Mouse (Mus musculus): ENCODE results near the gene Adamtsl4. TPM values are rescaled to one million over a fixed set of nuclear protein-coding genes. Genes with fewer than 3 reads are reported as not detected.

Gene Adamtsl4
- polyA plus RNA-seq, 1 experiment: 3.1 TPM

DNA sequence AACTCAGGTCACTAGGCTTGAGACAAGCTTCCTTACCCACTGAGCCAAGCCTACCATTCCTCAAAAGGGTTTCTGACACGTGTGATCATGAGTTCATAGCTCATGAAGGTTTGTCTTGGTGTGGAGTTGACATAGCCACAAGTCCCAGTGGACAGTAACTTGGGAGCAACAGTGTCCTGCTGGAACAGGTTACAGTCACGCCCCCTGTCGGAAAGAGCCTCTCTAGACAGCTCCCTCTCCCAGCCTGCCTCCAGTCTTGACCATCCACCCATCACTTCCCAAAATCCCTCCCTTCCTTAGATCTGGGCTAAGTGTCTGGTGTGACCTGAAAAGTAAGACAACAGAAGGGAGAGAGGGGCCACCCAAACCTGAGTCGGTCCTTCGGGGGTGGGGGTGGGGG lies 4.8 kb downstream of the Adamtsl4 start:
- Histone ChIP-seq H3K36me3 (ENCODE audit: control insufficient read depth, insufficient read depth) (no peaks in the 10 kb centered on the region), H3ac (ENCODE audit: control insufficient read depth, insufficient read length, low read depth) (no peak overlapping the region), H3K79me2 (ENCODE audit: control insufficient read depth, insufficient read depth) (peaks cover 5% of the 10 kb centered on the region), H3K4me3 (ENCODE audit: insufficient read depth, poor library complexity, severe bottlenecking) (no peak overlapping the region), H3K27me3 (ENCODE audit: control insufficient read depth, insufficient read depth, insufficient read length) (no peaks in the 10 kb centered on the region), H3K79me3 (ENCODE audit: low read depth) (peaks cover 2% of the 10 kb centered on the region)
- TF ChIP-seq FOSL1 (IDR thresholded peaks at IDR 0.05; ENCODE audit: insufficient read depth, low read length, poor library complexity, severe bottlenecking) (no peak), CEBPB (IDR thresholded peaks at IDR 0.05; ENCODE audit: low read depth) (no peak), MYOG (IDR thresholded peaks at IDR 0.05; ENCODE audit: control insufficient read depth, extremely low read depth, insufficient read length) (no peak), USF1 (IDR thresholded peaks at IDR 0.05; ENCODE audit: low read depth) (no peak), MAX (IDR thresholded peaks at IDR 0.05) (no peak), CTCF (IDR thresholded peaks at IDR 0.05; ENCODE audit: control insufficient read depth, insufficient read depth, insufficient read length) (no peak), MYOD1 (IDR thresholded peaks at IDR 0.05; ENCODE audit: control insufficient read depth, insufficient read length, low read depth) (no peak)

DNA sequence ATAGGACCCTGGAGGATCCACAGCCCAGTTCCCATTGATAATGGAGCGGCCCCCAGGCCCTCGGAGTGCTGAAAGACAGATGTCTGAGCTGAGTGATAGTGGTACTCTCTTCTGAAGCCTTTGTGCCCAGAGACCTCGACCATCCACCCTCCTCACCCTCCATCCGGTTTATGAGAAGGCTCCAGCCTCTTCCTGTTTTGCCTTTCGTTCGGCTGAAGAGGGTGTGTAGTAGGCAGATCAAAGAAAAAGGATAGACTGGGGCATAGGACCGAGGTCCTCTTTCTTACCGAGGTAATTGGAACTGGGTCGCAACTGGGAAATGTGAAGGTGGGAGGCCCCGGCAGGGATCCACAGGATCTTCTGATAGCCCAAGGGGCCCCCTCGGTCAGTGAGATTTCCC lies 6.4 kb downstream of the Adamtsl4 start:
- Histone ChIP-seq H3K4me3 (ENCODE audit: insufficient read depth, poor library complexity, severe bottlenecking) (no peak overlapping the region), H3K79me2 (ENCODE audit: control insufficient read depth, insufficient read depth) (peaks cover 16% of the 10 kb centered on the region)

DNA sequence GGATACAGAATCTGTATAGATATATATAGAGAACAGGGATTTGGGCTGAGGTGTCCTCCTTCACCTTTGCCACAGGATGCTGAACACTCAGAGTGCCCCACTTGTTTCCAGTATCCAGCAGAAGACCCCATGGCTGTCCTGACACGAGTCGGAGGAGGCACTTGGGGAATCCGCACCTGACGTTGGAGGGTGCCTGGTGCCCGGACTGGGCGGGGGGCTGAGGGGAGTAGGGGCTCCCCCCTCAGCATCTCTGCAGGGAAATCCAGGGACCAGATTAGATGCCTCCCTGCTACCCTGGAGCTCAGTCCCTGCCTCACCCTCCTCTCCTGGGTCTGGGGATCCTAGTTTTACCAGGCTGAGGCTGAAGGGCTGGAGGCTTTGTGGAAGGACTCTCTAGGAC lies 7.0 kb downstream of the Adamtsl4 start:
- H3K79me3 ChIP-seq (ENCODE audit: low read depth): no peaks in the 10 kb centered on the region
- H3K79me2 ChIP-seq (ENCODE audit: control insufficient read depth, insufficient read depth): peaks cover 20% of the 10 kb centered on the region
- no peak overlapping the region for H3K4me3 ChIP-seq (ENCODE audit: insufficient read depth, poor library complexity, severe bottlenecking)
- peaks cover 7% of the 10 kb centered on the region for H3K36me3 ChIP-seq (ENCODE audit: control insufficient read depth, insufficient read depth)
- TF ChIP-seq MYOG (IDR thresholded peaks at IDR 0.05; ENCODE audit: control insufficient read depth, extremely low read depth, insufficient read length): no peak
- no peak for TF ChIP-seq FOSL1 (IDR thresholded peaks at IDR 0.05; ENCODE audit: insufficient read depth, low read length, poor library complexity, severe bottlenecking)
- no peak for TF ChIP-seq MYOD1 (IDR thresholded peaks at IDR 0.05; ENCODE audit: control insufficient read depth, insufficient read length, low read depth)
- no peak for TF ChIP-seq CEBPB (IDR thresholded peaks at IDR 0.05; ENCODE audit: low read depth)
- TF ChIP-seq MAX (IDR thresholded peaks at IDR 0.05): no peak
- H3ac ChIP-seq (ENCODE audit: control insufficient read depth, insufficient read length, low read depth): no peak overlapping the region
- no peaks in the 10 kb centered on the region for H3K27me3 ChIP-seq (ENCODE audit: control insufficient read depth, insufficient read depth, insufficient read length)

More for the DNA sequence above, 6.4 kb downstream of the Adamtsl4 start:
- Histone ChIP-seq H3K79me3 (ENCODE audit: low read depth) (peaks cover under 1% of the 10 kb centered on the region), H3K36me3 (ENCODE audit: control insufficient read depth, insufficient read depth) (peaks cover 7% of the 10 kb centered on the region), H3ac (ENCODE audit: control insufficient read depth, insufficient read length, low read depth) (no peak overlapping the region), H3K27me3 (ENCODE audit: control insufficient read depth, insufficient read depth, insufficient read length) (no peaks in the 10 kb centered on the region)
- TF ChIP-seq CTCF (IDR thresholded peaks at IDR 0.05; ENCODE audit: control insufficient read depth, insufficient read depth, insufficient read length): no peak
- TF ChIP-seq CEBPB (IDR thresholded peaks at IDR 0.05; ENCODE audit: low read depth): no peak
- TF ChIP-seq USF1 (IDR thresholded peaks at IDR 0.05; ENCODE audit: low read depth): no peak
- TF ChIP-seq FOSL1 (IDR thresholded peaks at IDR 0.05; ENCODE audit: insufficient read depth, low read length, poor library complexity, severe bottlenecking): no peak
- TF ChIP-seq MAX (IDR thresholded peaks at IDR 0.05): no peak
- no peak for TF ChIP-seq MYOG (IDR thresholded peaks at IDR 0.05; ENCODE audit: control insufficient read depth, extremely low read depth, insufficient read length)
- no peak for TF ChIP-seq MYOD1 (IDR thresholded peaks at IDR 0.05; ENCODE audit: control insufficient read depth, insufficient read length, low read depth)

DNA sequence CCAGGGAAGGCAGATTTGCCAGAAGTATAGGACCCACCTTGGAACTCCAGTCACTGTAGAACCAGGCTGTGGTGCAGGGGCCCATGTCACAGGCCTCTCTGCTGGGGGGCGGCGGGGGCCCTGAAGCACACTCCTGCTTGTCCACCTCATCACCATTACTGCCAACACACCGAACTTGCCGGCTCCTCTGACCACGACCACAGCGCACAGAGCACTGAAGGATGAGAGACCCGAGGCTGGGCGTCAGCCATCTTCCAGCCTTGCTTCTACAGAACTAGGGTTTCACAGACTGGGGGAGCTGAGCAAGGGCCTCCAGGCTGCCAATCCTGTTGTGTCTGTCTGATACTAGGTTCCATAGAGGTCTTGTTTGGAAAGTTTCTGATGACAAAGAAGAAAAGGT lies 8.2 kb downstream of the Adamtsl4 start:
- no peaks in the 10 kb centered on the region for H3K79me3 ChIP-seq (ENCODE audit: low read depth)
- H3K36me3 ChIP-seq (ENCODE audit: control insufficient read depth, insufficient read depth): peaks cover 7% of the 10 kb centered on the region
- TF ChIP-seq MYOD1 (IDR thresholded peaks at IDR 0.05; ENCODE audit: control insufficient read depth, insufficient read length, low read depth) (no peak), MYOG (IDR thresholded peaks at IDR 0.05; ENCODE audit: control insufficient read depth, extremely low read depth, insufficient read length) (no peak)
- H3K4me3 ChIP-seq (ENCODE audit: insufficient read depth, poor library complexity, severe bottlenecking): no peak overlapping the region
- H3K79me2 ChIP-seq (ENCODE audit: control insufficient read depth, insufficient read depth): peaks cover 22% of the 10 kb centered on the region
- H3K27me3 ChIP-seq (ENCODE audit: control insufficient read depth, insufficient read depth, insufficient read length): no peaks in the 10 kb centered on the region
- no peak overlapping the region for H3ac ChIP-seq (ENCODE audit: control insufficient read depth, insufficient read length, low read depth)

DNA sequence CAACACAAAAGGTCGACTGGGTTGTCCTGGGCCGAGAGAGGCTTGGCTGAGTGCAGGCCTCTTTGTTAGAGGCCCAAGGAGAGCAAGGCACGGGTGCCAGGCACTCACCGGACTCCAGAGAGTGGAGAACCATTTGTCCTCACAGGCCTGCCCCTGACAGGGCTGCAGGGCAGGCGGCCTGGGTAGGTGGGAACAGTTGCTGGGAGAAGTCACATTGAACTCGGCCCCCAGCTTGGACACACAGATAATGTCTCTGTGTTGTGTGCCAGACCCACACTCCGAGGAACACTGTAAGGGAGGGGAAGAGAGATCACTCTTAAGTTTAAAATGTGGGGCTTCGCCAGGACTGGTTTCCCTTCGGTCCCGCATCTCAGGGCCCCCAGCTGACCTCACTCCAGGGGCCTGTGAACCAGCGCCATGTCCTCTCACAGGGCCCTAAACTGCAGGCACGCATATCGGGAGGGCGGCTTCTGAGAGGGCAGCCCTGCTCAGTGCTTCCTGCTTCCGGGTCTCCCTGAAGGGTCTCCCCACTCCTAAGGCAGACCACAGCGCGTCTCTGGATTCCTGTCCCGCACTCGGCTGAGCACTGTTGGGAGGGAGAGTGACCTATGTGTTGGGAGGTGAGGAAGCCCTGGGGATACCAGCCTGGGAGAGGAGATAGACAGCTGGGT lies 10.2 kb downstream of the Adamtsl4 start:
- Histone ChIP-seq H3ac (ENCODE audit: control insufficient read depth, insufficient read length, low read depth) (no peak overlapping the region), H3K4me3 (ENCODE audit: insufficient read depth, poor library complexity, severe bottlenecking) (no peak overlapping the region), H3K79me3 (ENCODE audit: low read depth) (peaks cover 7% of the 10 kb centered on the region), H3K79me2 (ENCODE audit: control insufficient read depth, insufficient read depth) (peaks cover 42% of the 10 kb centered on the region), H3K27me3 (ENCODE audit: control insufficient read depth, insufficient read depth, insufficient read length) (no peaks in the 10 kb centered on the region), H3K36me3 (ENCODE audit: control insufficient read depth, insufficient read depth) (peaks cover 18% of the 10 kb centered on the region)
- TF ChIP-seq CEBPB (IDR thresholded peaks at IDR 0.05; ENCODE audit: low read depth) (no peak), CTCF (IDR thresholded peaks at IDR 0.05; ENCODE audit: control insufficient read depth, insufficient read depth, insufficient read length) (no peak), MAX (IDR thresholded peaks at IDR 0.05) (no peak), USF1 (IDR thresholded peaks at IDR 0.05; ENCODE audit: low read depth) (no peak), MYOD1 (IDR thresholded peaks at IDR 0.05; ENCODE audit: control insufficient read depth, insufficient read length, low read depth) (no peak), FOSL1 (IDR thresholded peaks at IDR 0.05; ENCODE audit: insufficient read depth, low read length, poor library complexity, severe bottlenecking) (no peak), MYOG (IDR thresholded peaks at IDR 0.05; ENCODE audit: control insufficient read depth, extremely low read depth, insufficient read length) (no peak)

All from C2C12 (cell line).